ENCODE assay signal across 24 mouse cellular contexts in the genomic region with DNA sequence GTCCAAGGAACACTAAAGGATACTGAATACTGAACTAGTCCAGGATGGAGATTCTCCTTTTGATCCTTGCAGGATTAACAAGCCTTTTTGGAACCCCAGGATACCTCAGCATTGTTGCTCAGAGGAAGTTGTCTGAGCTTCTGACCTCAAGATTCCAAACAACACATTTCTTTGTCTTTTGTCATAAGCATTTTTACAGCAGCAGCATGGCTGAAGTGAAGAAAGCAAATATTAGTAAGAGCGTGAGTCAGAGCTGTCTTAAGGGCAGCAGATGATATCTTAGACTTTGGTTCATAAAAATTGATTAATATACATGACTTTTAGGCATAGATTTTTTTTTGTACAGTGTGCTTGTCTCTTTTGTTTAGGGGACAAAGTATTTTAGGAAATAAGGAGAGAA.
"Had no signal": no experiment of that assay in that cellular context is flagged by ENCODE, and none has a peak within 500 bp of the region (broad histone marks: within the 10 kb centered on the region; RNA-seq: fewer than 3 reads in every experiment).

No protein-coding gene starts in this region.

- H3K4me1 ChIP-seq: heart, embryonic 10.5 days; heart, embryonic 12.5 days; hindbrain, embryonic 10.5 days; hindbrain, embryonic 12.5 days; intestine, embryonic 15.5 days; kidney, embryonic 15.5 days; limb, embryonic 13.5 days; limb, embryonic 15.5 days; liver, embryonic 12.5 days had no signal

- H3K36me3 ChIP-seq: heart, embryonic 10.5 days; heart, embryonic 12.5 days; hindbrain, embryonic 10.5 days; hindbrain, embryonic 12.5 days; intestine, embryonic 15.5 days; kidney, embryonic 15.5 days; limb, embryonic 13.5 days; limb, embryonic 15.5 days; liver, embryonic 12.5 days had no signal

- H3K27ac ChIP-seq: gastrocnemius, adult 2 months; heart, embryonic 10.5 days; hindbrain, embryonic 10.5 days; hindbrain, embryonic 12.5 days; hindbrain, embryonic 14.5 days; intestine, embryonic 15.5 days; kidney, embryonic 15.5 days; kidney, postnatal 0 days; limb, embryonic 13.5 days; limb, embryonic 15.5 days; liver, embryonic 12.5 days; liver, embryonic 14.5 days had no signal

- H3K4me2 ChIP-seq: heart, embryonic 12.5 days; hindbrain, embryonic 12.5 days; hindbrain, embryonic 14.5 days; intestine, embryonic 15.5 days; kidney, embryonic 15.5 days; limb, embryonic 13.5 days; limb, embryonic 15.5 days; liver, embryonic 12.5 days had no signal

- DNase-seq: gastrocnemius, adult 2 months; gastrocnemius, postnatal 10 days; gastrocnemius, postnatal 25 days; heart, adult 18-20 months; heart, postnatal 10 days; heart, postnatal 4 days; kidney, adult 18-20 months; kidney, adult 9 months; kidney, postnatal 14 days; kidney, postnatal 36 days; layer of hippocampus, postnatal 36 days; left cerebral cortex, postnatal 4 days had no signal

- H3K4me3 ChIP-seq: gastrocnemius, adult 2 months; heart, embryonic 10.5 days; heart, embryonic 12.5 days; hindbrain, embryonic 10.5 days; hindbrain, embryonic 12.5 days; intestine, embryonic 15.5 days; kidney, embryonic 15.5 days; limb, embryonic 13.5 days; limb, embryonic 15.5 days; liver, embryonic 12.5 days had no signal

- H3K27me3 ChIP-seq: heart, embryonic 12.5 days; hindbrain, embryonic 12.5 days; intestine, embryonic 15.5 days; kidney, embryonic 15.5 days; limb, embryonic 13.5 days; limb, embryonic 15.5 days; liver, embryonic 12.5 days had no signal

- H3K9me3 ChIP-seq: heart, embryonic 10.5 days; heart, embryonic 12.5 days; hindbrain, embryonic 10.5 days; hindbrain, embryonic 12.5 days; intestine, embryonic 15.5 days; kidney, embryonic 15.5 days; limb, embryonic 13.5 days; limb, embryonic 15.5 days; liver, embryonic 12.5 days had no signal
